Mouse (Mus musculus): Measurements from ENCODE around the gene 4930578G10Rik. TPM values are rescaled to one million over a fixed set of nuclear protein-coding genes. Genes with fewer than 3 reads are reported as not detected.
A peak's percentile ranks its signal among the peaks of the same experiment; 100 is the strongest.

The 4930578G10Rik gene
- total and polyA plus RNA-seq, 3 experiments, result not detected

- TF ChIP-seq EP300 (IDR thresholded peaks at IDR 0.05; ENCODE audit: insufficient read depth, low read depth, low read length) (no peak), POLR2A (IDR thresholded peaks at IDR 0.05; ENCODE audit: insufficient read depth, low read depth, low read length) (no peak), CTCF (IDR thresholded peaks at IDR 0.05) (no peak)
- Histone ChIP-seq H3K4me3 (no peak overlapping the region), H3K36me3 (ENCODE audit: control insufficient read depth, insufficient read depth, low read length) (no peaks in the 10 kb centered on the region), H3K4me1 (ENCODE audit: control insufficient read depth, insufficient read depth, low read length) (no peaks in the 10 kb centered on the region), H3K79me2 (replicated peaks; ENCODE audit: control insufficient read depth, insufficient read depth, low read length) (no peaks in the 10 kb centered on the region), H3K9ac (ENCODE audit: low read depth, low read length) (no peak overlapping the region), H3K27me3 (ENCODE audit: control insufficient read depth, insufficient read depth, low read length) (no peaks in the 10 kb centered on the region), H3K27ac (no peak overlapping the region)
- 57% methylated on average over 3 of the region's 3 CpGs for WGBS
- intact Hi-C loops (cut with DNase I), result no loop called here
- no peak for DNase-seq
These were observed 132.0 kb downstream of the 4930578G10Rik start for GRCm38 (mm10) chr4:42867390-42867789.

- intact Hi-C loops (cut with DNase I), result no loop called here
- no peaks in the 10 kb centered on the region for H3K79me2 ChIP-seq (replicated peaks; ENCODE audit: control insufficient read depth, insufficient read depth, low read length)
- no peaks in the 10 kb centered on the region for H3K27me3 ChIP-seq (ENCODE audit: control insufficient read depth, insufficient read depth, low read length)
- no peaks in the 10 kb centered on the region for H3K4me1 ChIP-seq (ENCODE audit: control insufficient read depth, insufficient read depth, low read length)
- H3K4me3 ChIP-seq, result no peak overlapping the region
- no peak overlapping the region for H3K9ac ChIP-seq (ENCODE audit: low read depth, low read length)
- no peak overlapping the region for H3K27ac ChIP-seq
- 87% methylated on average over 5 of the region's 5 CpGs for WGBS
- no peak for TF ChIP-seq CTCF (IDR thresholded peaks at IDR 0.05)
- no peak for TF ChIP-seq EP300 (IDR thresholded peaks at IDR 0.05; ENCODE audit: insufficient read depth, low read depth, low read length)
- DNase-seq, result no peak
- no peaks in the 10 kb centered on the region for H3K36me3 ChIP-seq (ENCODE audit: control insufficient read depth, insufficient read depth, low read length)
These were observed 132.8 kb downstream of the 4930578G10Rik start for GRCm38 (mm10) chr4:42868193-42868592.

GRCm38 (mm10) chr4:42870748-42871147 lies 135.4 kb downstream of the 4930578G10Rik start:
- WGBS, result 74% methylated on average over 5 of the region's 5 CpGs
- TF ChIP-seq CTCF (IDR thresholded peaks at IDR 0.05) (peak; percentile 35), EP300 (IDR thresholded peaks at IDR 0.05; ENCODE audit: insufficient read depth, low read depth, low read length) (no peak)
- Histone ChIP-seq H3K4me1 (ENCODE audit: control insufficient read depth, insufficient read depth, low read length) (no peaks in the 10 kb centered on the region), H3K79me2 (replicated peaks; ENCODE audit: control insufficient read depth, insufficient read depth, low read length) (no peaks in the 10 kb centered on the region), H3K36me3 (ENCODE audit: control insufficient read depth, insufficient read depth, low read length) (no peaks in the 10 kb centered on the region), H3K4me3 (no peak overlapping the region), H3K9ac (ENCODE audit: low read depth, low read length) (no peak overlapping the region), H3K27ac (no peak overlapping the region), H3K27me3 (ENCODE audit: control insufficient read depth, insufficient read depth, low read length) (no peaks in the 10 kb centered on the region)
- no peak for DNase-seq
- intact Hi-C loops (cut with DNase I), result no loop called here

DNA sequence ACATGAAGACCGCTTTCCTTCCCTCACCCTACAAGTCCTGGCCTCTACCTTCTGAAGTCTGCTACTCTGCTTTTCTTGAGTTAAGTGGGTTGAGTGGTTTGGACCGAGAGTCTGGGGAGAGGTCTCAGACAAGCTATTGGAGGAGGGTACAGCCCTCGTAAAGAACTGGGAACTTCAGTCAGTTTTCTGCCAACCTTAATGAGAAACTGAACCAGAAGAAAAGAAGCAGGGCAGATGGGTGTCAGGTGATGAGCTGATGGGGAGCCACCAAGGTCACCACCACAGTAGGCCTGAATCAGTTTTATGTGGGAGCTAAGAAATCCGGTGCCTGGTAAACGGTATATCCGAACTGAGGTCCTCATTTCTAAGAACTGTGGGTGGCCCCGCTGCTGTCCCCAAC lies 136.8 kb downstream of the 4930578G10Rik start:
- no peak for DNase-seq
- no peak for TF ChIP-seq POLR2A (IDR thresholded peaks at IDR 0.05; ENCODE audit: insufficient read depth, low read depth, low read length)
- TF ChIP-seq CTCF (IDR thresholded peaks at IDR 0.05), result no peak
- TF ChIP-seq EP300 (IDR thresholded peaks at IDR 0.05; ENCODE audit: insufficient read depth, low read depth, low read length), result no peak
- Histone ChIP-seq H3K27ac (no peak overlapping the region), H3K36me3 (ENCODE audit: control insufficient read depth, insufficient read depth, low read length) (no peaks in the 10 kb centered on the region), H3K79me2 (replicated peaks; ENCODE audit: control insufficient read depth, insufficient read depth, low read length) (no peaks in the 10 kb centered on the region), H3K9ac (ENCODE audit: low read depth, low read length) (no peak overlapping the region), H3K27me3 (ENCODE audit: control insufficient read depth, insufficient read depth, low read length) (no peaks in the 10 kb centered on the region), H3K4me3 (no peak overlapping the region), H3K4me1 (ENCODE audit: control insufficient read depth, insufficient read depth, low read length) (no peaks in the 10 kb centered on the region)
- intact Hi-C loops (cut with DNase I), result no loop called here
- 94% methylated on average over 7 of the region's 7 CpGs for WGBS

GRCm38 (mm10) chr4:42872746-42873435 lies 137.5 kb downstream of the 4930578G10Rik start:
- H3K36me3 ChIP-seq (ENCODE audit: control insufficient read depth, insufficient read depth, low read length), result no peaks in the 10 kb centered on the region
- 73% methylated on average over 16 of the region's 16 CpGs for WGBS
- no peak overlapping the region for H3K9ac ChIP-seq (ENCODE audit: low read depth, low read length)
- DNase-seq, result peak in 1 of 2 experiments; percentile 9
- H3K79me2 ChIP-seq (replicated peaks; ENCODE audit: control insufficient read depth, insufficient read depth, low read length), result no peaks in the 10 kb centered on the region
- H3K4me1 ChIP-seq (ENCODE audit: control insufficient read depth, insufficient read depth, low read length), result no peaks in the 10 kb centered on the region
- H3K27me3 ChIP-seq (ENCODE audit: control insufficient read depth, insufficient read depth, low read length), result no peaks in the 10 kb centered on the region
- intact Hi-C loops (cut with DNase I), result no loop called here
- peak overlapping the region; percentile 41 for H3K27ac ChIP-seq
- TF ChIP-seq POLR2A (IDR thresholded peaks at IDR 0.05; ENCODE audit: insufficient read depth, low read depth, low read length) (no peak), EP300 (IDR thresholded peaks at IDR 0.05; ENCODE audit: insufficient read depth, low read depth, low read length) (no peak), CTCF (IDR thresholded peaks at IDR 0.05) (no peak)
- H3K4me3 ChIP-seq, result no peak overlapping the region

- H3K4me3 ChIP-seq, result no peak within 1 kb of the TSS
- no peaks in the 10 kb centered on the region for H3K4me1 ChIP-seq (ENCODE audit: control insufficient read depth, insufficient read depth, low read length)
- no peak for DNase-seq
- H3K27me3 ChIP-seq (ENCODE audit: control insufficient read depth, insufficient read depth, low read length), result no peaks in the 10 kb centered on the region
- 71% methylated on average over 7 of the region's 7 CpGs for WGBS
- no peak within 1 kb of the TSS for H3K27ac ChIP-seq
- H3K36me3 ChIP-seq (ENCODE audit: control insufficient read depth, insufficient read depth, low read length), result no peaks in the 10 kb centered on the region
- no peak for TF ChIP-seq CTCF (IDR thresholded peaks at IDR 0.05)
- TF ChIP-seq EP300 (IDR thresholded peaks at IDR 0.05; ENCODE audit: insufficient read depth, low read depth, low read length), result no peak
- TF ChIP-seq POLR2A (IDR thresholded peaks at IDR 0.05; ENCODE audit: insufficient read depth, low read depth, low read length), result no peak
- intact Hi-C loops (cut with DNase I), result no loop called here
- H3K79me2 ChIP-seq (replicated peaks; ENCODE audit: control insufficient read depth, insufficient read depth, low read length), result no peaks in the 10 kb centered on the region
- no peak within 1 kb of the TSS for H3K9ac ChIP-seq (ENCODE audit: low read depth, low read length)
These were observed 138.8 kb downstream of the 4930578G10Rik start, which contains the start of gene Fam205c for GRCm38 (mm10) chr4:42874134-42874533. Gene Fam205c (minus strand): TSS chr4:42874234.
